Mouse (Mus musculus): ENCODE measurements around the gene Kcnip4.

The Kcnip4 gene

GRCm38 (mm10) chr5:48864268-48864967 lies 660.3 kb downstream of the Kcnip4 start:
- no peak for DNase-seq

- no peak for DNase-seq
These were observed 683.7 kb downstream of the Kcnip4 start for GRCm38 (mm10) chr5:48840971-48841370.

GRCm38 (mm10) chr5:48795526-48795925 lies 729.2 kb downstream of the Kcnip4 start:
- no peak for DNase-seq

- DNase-seq = no peak
These were observed 745.3 kb downstream of the Kcnip4 start for GRCm38 (mm10) chr5:48779376-48779775.

GRCm38 (mm10) chr5:48748613-48749012 lies 776.1 kb downstream of the Kcnip4 start:
- DNase-seq = no peak

- peak; percentile 27 to 43 for DNase-seq
These were observed 787.1 kb downstream of the Kcnip4 start for GRCm38 (mm10) chr5:48737640-48738039.

- peak in 1 of 2 experiments; percentile 14 for DNase-seq
These were observed 806.5 kb downstream of the Kcnip4 start for GRCm38 (mm10) chr5:48718166-48718565.

- no peak for DNase-seq
These were observed 818.7 kb downstream of the Kcnip4 start for GRCm38 (mm10) chr5:48705997-48706396.

GRCm38 (mm10) chr5:48687068-48687467 lies 837.6 kb downstream of the Kcnip4 start:
- no peak for DNase-seq

- DNase-seq = no peak
These were observed 844.7 kb downstream of the Kcnip4 start for GRCm38 (mm10) chr5:48679733-48680595.

GRCm38 (mm10) chr5:48662504-48662903 lies 862.2 kb downstream of the Kcnip4 start:
- DNase-seq = no peak

GRCm38 (mm10) chr5:48659975-48660374 lies 864.7 kb downstream of the Kcnip4 start:
- no peak for DNase-seq

- no peak for DNase-seq
These were observed 874.2 kb downstream of the Kcnip4 start for GRCm38 (mm10) chr5:48650496-48650895.

- no peak for DNase-seq
These were observed 888.0 kb downstream of the Kcnip4 start for GRCm38 (mm10) chr5:48636675-48637074.

- DNase-seq = no peak
These were observed 891.1 kb downstream of the Kcnip4 start for GRCm38 (mm10) chr5:48633631-48634030.

GRCm38 (mm10) chr5:48623370-48623769 lies 901.3 kb downstream of the Kcnip4 start:
- no peak for DNase-seq

GRCm38 (mm10) chr5:48606916-48607315 lies 917.8 kb downstream of the Kcnip4 start:
- peak in 1 of 2 experiments; percentile 1 for DNase-seq

GRCm38 (mm10) chr5:48606281-48606680 lies 918.4 kb downstream of the Kcnip4 start:
- peak; percentile 23 to 32 for DNase-seq

- DNase-seq = peak; percentile 62 to 74
These were observed 925.1 kb downstream of the Kcnip4 start for GRCm38 (mm10) chr5:48599481-48600040.

- DNase-seq = no peak
These were observed 936.7 kb downstream of the Kcnip4 start for GRCm38 (mm10) chr5:48588014-48588413.

GRCm38 (mm10) chr5:48583431-48583830 lies 941.3 kb downstream of the Kcnip4 start:
- peak; percentile 4 to 23 for DNase-seq

- no peak for DNase-seq
These were observed 960.6 kb downstream of the Kcnip4 start for GRCm38 (mm10) chr5:48563996-48564587.

- DNase-seq = no peak
These were observed 973.0 kb downstream of the Kcnip4 start for GRCm38 (mm10) chr5:48551753-48552152.
